Mouse (Mus musculus): ENCODE measurements around the gene Eif4b. TPM values are rescaled to one million over a fixed set of nuclear protein-coding genes. Genes with fewer than 3 reads are reported as not detected.

Gene Eif4b
- total and polyA plus RNA-seq, 3 experiments: 536 to 652 (median 555) TPM

DNA sequence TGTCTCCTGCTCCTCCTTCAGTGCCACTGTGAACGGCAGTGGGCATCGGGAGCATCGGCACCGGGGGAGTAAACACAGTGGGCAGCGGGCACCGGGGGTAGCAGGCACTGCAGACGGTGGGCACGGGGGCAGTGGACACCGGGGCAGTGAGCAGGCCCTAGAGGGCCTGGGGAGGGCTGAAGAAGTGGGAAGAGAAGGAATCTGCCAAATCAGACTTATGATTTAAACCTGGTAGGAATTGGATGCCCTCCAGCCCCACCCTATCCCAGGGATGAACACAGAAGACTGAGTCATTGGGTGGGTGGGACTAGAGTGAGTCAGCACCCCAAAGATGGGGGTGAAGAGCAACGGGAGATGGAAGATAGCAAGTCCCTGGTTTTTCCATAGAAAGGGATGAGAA is 71.8 kb downstream of the Eif4b start:
- dilution Hi-C loops (cut with MboI; ENCODE audit: extremely low pct_ligation_motif_present, extremely low pct_unique_long_range_greater_than_20kb, low sequenced_read_pairs): no loop called here
- Histone ChIP-seq H3K4me1 (ENCODE audit: control insufficient read depth in 1 of 2, insufficient read depth in 2 of 2) (peaks cover 14 to 33% of the 10 kb centered on the region in 2 experiments), H3K79me2 (replicated peaks; ENCODE audit: control insufficient read depth, extremely low read depth, insufficient read depth, poor library complexity, severe bottlenecking) (no peaks in the 10 kb centered on the region), H3K4me3 (replicated peaks in 1 of 3; ENCODE audit: low read depth in 2 of 3, low read length in 2 of 3, poor library complexity in 1 of 3) (no peak overlapping the region), H3K27ac (ENCODE audit: insufficient read depth, low read depth) (no peak overlapping the region), H3K9me3 (replicated peaks; ENCODE audit: low read length) (no peaks in the 10 kb centered on the region), H3K4me2 (ENCODE audit: insufficient read depth, low read depth, poor library complexity, severe bottlenecking) (no peak overlapping the region), H3K36me3 (replicated peaks in 1 of 2; ENCODE audit: control insufficient read depth in 1 of 2, insufficient read depth in 1 of 2, low read length in 1 of 2) (no peaks in the 10 kb centered on the region), H3K9ac (ENCODE audit: insufficient read depth, low read depth) (no peak overlapping the region), H3K27me3 (replicated peaks) (peaks cover 32% of the 10 kb centered on the region)
- in situ Hi-C loops (cut with MboI; ENCODE audit: low pct_ligation_motif_present, low pct_unique_long_range_greater_than_20kb, low sequenced_read_pairs): no loop called here
- DNase-seq (ENCODE audit: extremely low read depth): no peak
- TF ChIP-seq ELF1 (IDR thresholded peaks at IDR 0.05; ENCODE audit: low read depth, low read length) (no peak), EP300 (IDR thresholded peaks at IDR 0.05; ENCODE audit: low read length) (no peak), TCF12 (IDR thresholded peaks at IDR 0.05; ENCODE audit: low read depth, low read length) (no peak), BHLHE40 (IDR thresholded peaks at IDR 0.05; ENCODE audit: low read depth, low read length) (no peak), MAX (IDR thresholded peaks at IDR 0.05; ENCODE audit: low read length) (no peak), ZNF384 (IDR thresholded peaks at IDR 0.05; ENCODE audit: low read depth, low read length) (no peak), KAT2A (IDR thresholded peaks at IDR 0.05; ENCODE audit: insufficient replicate concordance, low read length) (no peak), NRF1 (IDR thresholded peaks at IDR 0.05; ENCODE audit: low read depth, low read length) (no peak), USF2 (conservative IDR thresholded peaks at IDR 0.05; ENCODE audit: low read depth, low read length) (no peak), USF1 (IDR thresholded peaks at IDR 0.05; ENCODE audit: low read depth, low read length) (no peak), NELFE (IDR thresholded peaks at IDR 0.05; ENCODE audit: low read depth, low read length) (no peak), JUN (IDR thresholded peaks at IDR 0.05; ENCODE audit: insufficient read depth, low read depth, low read length) (no peak), GABPA (IDR thresholded peaks at IDR 0.05; ENCODE audit: insufficient replicate concordance, low read depth, low read length) (no peak), SIN3A (IDR thresholded peaks at IDR 0.05; ENCODE audit: low read length) (no peak), MAFK (IDR thresholded peaks at IDR 0.05; ENCODE audit: insufficient replicate concordance, low read length) (no peak), MYC (IDR thresholded peaks at IDR 0.05; ENCODE audit: low read depth, low read length) (no peak), ZKSCAN1 (IDR thresholded peaks at IDR 0.05; ENCODE audit: borderline replicate concordance, low read depth, low read length) (no peak), RAD21 (IDR thresholded peaks at IDR 0.05; ENCODE audit: low read depth, low read length) (no peak), UBTF (IDR thresholded peaks at IDR 0.05; ENCODE audit: low read depth, low read length) (no peak), RCOR1 (conservative IDR thresholded peaks at IDR 0.05; ENCODE audit: low read depth, low read length) (no peak)

DNA sequence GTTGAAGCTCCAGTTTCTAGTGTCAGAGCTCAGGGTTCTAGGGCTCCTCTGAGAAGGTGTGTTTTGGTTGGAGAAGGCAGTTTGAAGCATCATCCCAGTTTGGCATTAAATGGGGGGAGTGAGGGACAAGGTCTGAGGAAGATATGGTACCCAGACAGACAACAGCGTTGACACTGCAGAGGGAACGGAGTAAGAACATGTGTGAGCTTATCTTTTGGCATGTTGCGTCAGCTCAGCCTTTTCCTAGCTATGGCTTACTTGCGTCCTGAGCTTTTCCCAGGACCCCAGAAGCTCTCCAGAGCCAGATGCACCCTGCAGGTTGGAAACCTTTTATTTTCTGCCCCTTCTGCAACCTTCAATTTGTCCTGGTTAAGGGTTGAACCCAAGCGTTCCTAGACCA is 72.5 kb downstream of the Eif4b start:
- Histone ChIP-seq H3K4me3 (replicated peaks in 1 of 3; ENCODE audit: low read depth in 2 of 3, low read length in 2 of 3, poor library complexity in 1 of 3) (no peak overlapping the region), H3K27me3 (replicated peaks) (peaks cover 32% of the 10 kb centered on the region), H3K79me2 (replicated peaks; ENCODE audit: control insufficient read depth, extremely low read depth, insufficient read depth, poor library complexity, severe bottlenecking) (no peaks in the 10 kb centered on the region), H3K36me3 (replicated peaks in 1 of 2; ENCODE audit: control insufficient read depth in 1 of 2, insufficient read depth in 1 of 2, low read length in 1 of 2) (no peaks in the 10 kb centered on the region), H3K27ac (ENCODE audit: insufficient read depth, low read depth) (no peak overlapping the region), H3K4me2 (ENCODE audit: insufficient read depth, low read depth, poor library complexity, severe bottlenecking) (no peak overlapping the region), H3K9me3 (replicated peaks; ENCODE audit: low read length) (no peaks in the 10 kb centered on the region), H3K4me1 (ENCODE audit: control insufficient read depth in 1 of 2, insufficient read depth in 2 of 2) (peaks cover 17 to 40% of the 10 kb centered on the region in 2 experiments), H3K9ac (ENCODE audit: insufficient read depth, low read depth) (no peak overlapping the region)
- dilution Hi-C loops (cut with MboI; ENCODE audit: extremely low pct_ligation_motif_present, extremely low pct_unique_long_range_greater_than_20kb, low sequenced_read_pairs) (no loop called here), in situ Hi-C loops (cut with MboI; ENCODE audit: low pct_ligation_motif_present, low pct_unique_long_range_greater_than_20kb, low sequenced_read_pairs) (no loop called here)
- DNase-seq (ENCODE audit: extremely low read depth): no peak
- TF ChIP-seq RCOR1 (conservative IDR thresholded peaks at IDR 0.05; ENCODE audit: low read depth, low read length) (no peak), HCFC1 (IDR thresholded peaks at IDR 0.05; ENCODE audit: low read depth, low read length) (no peak), MEF2A (IDR thresholded peaks at IDR 0.05; ENCODE audit: borderline replicate concordance, low read depth, low read length) (no peak), PAX5 (IDR thresholded peaks at IDR 0.05; ENCODE audit: low read length) (no peak), ZKSCAN1 (IDR thresholded peaks at IDR 0.05; ENCODE audit: borderline replicate concordance, low read depth, low read length) (no peak), CHD1 (IDR thresholded peaks at IDR 0.05; ENCODE audit: low read depth, low read length) (no peak), MXI1 (IDR thresholded peaks at IDR 0.05; ENCODE audit: low read depth, low read length) (no peak), POLR2A (IDR thresholded peaks at IDR 0.05; ENCODE audit: low read depth, low read length) (no peak), JUN (IDR thresholded peaks at IDR 0.05; ENCODE audit: insufficient read depth, low read depth, low read length) (no peak), TCF12 (IDR thresholded peaks at IDR 0.05; ENCODE audit: low read depth, low read length) (no peak), ETS1 (conservative IDR thresholded peaks at IDR 0.05; ENCODE audit: low read depth, low read length) (no peak), NRF1 (IDR thresholded peaks at IDR 0.05; ENCODE audit: low read depth, low read length) (no peak), CTCF (conservative IDR thresholded peaks at IDR 0.05 in 1 of 2, IDR thresholded peaks at IDR 0.05 in 1 of 2; ENCODE audit: low read depth in 2 of 2, low read length in 2 of 2) (no peak)
